Mouse (Mus musculus): ENCODE data around the gene Lamtor4.

DNA sequence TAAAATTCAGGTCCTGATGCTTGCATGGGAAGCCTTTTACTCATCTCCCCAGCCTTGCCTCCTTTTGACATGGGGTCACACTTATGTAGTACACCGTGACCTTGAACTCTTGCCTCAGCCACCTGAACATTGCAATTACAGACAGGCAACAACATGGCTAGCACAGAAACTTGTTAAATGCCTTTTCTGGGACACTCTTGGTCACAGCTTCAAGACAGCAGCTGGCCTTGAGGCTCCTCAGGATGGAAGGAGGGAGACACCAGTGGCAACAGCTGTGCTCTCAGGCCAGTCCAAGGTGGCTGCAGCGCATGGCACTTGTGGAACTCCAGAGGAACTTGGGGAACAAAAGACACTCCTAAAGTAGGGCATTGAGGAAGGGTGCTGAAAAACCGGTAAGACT lies 11.8 kb downstream of the Lamtor4 start:
- TF ChIP-seq MAX (IDR thresholded peaks at IDR 0.05; ENCODE audit: low read depth) (no peak), POLR2A (IDR thresholded peaks at IDR 0.05; ENCODE audit: insufficient read length, low read depth) (no peak), E2F4 (IDR thresholded peaks at IDR 0.05; ENCODE audit: insufficient read depth) (no peak), USF1 (IDR thresholded peaks at IDR 0.05; ENCODE audit: low read depth) (no peak)

Measured in myocyte (in vitro differentiated cells).